Mouse (Mus musculus) lung, postnatal 36 days (tissue): Measurements from ENCODE around the gene Hfe2.
"Not testable (repeated sequence)": the region's sequence is repeated elsewhere in the genome, so short reads cannot be mapped to it uniquely, and the experiment has no call there.

Experiments used
- DNase-seq: peaks from one replicate; pipeline ENCODE4 v3.0.0; 2022; ENCODE audit warnings: mixed read lengths

Hfe2 gene

DNA sequence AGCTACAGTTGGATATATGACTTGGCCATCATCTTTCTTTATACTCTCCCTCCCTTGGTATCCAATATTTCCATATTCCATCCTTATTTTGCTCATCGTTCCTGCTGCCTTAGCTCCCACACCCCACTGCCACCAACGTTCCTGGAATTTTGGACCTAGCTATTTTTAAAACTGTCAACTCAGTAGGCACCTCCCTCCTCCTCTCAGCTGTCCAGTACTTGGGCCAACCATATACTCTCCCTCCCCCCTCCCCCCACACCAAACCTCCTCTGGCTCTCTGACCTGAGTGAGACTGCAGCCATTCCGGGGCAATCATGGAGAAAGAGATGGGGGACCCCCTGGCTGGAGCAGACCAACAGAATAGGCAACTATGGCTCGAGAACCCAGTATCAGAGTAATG is at the start of gene Hfe2:
TSS of gene Hfe2 (plus strand) at position 259 of the 400 bp plus-strand sequence.
- DNase-seq: no peak

DNA sequence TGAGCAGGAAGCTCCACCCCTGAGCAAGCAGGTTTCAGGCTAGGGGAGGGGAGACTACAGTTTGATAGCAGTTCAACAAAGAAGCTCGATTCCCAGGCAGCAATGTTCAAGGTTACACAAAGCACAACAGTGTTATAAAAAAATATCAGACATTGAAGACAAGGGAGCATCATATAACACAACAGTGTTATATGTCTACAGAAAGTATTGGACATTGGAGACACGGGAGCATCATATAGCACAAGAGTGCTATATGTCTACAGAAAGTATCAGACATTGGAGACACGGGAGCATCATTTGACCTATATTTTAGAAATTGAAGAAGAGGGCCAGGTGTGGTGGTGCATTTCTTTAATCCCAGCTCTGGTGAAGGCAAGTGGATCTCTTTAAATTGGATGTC is 47.9 kb upstream of the Hfe2 start:
- no peak for DNase-seq

DNA sequence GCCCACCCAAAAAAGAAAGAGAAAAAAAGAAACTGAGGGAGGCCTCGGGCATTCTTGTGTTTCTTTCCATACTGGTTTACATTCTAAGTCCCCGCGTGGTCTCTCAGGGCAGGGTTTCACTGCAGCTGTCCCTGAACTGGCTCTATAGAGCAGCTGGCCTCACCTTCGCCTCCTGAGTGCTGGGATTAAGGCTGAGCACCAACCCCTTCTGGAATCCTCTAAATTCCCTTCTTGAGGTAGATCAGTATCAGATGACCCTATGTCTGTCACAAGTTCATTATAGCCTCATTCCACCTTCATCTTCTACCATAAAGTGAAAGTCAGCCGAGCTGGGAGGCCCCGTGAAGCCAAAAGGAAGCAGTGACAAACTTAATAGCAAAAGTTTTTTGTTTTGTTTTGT is 47.4 kb upstream of the Hfe2 start:
- DNase-seq: no peak

DNA sequence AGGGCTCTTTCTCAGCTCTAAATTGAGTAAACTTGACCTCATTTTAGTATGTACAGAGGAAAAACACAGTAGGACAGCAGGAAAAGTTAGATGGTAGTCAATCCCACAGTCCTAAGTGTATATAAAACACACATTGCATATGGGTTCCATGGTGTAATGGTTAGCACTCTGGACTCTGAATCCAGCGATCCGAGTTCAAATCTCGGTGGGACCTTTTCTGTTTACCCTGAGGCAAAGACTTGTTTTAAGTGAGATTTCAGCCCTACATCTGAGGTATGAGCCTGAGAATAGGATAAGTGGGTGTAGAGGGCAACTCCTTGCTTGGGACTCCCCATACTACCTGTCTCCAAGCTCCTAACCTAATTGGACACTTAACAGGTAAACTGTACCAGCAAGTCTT is 45.7 kb upstream of the Hfe2 start:
- no peak for DNase-seq

DNA sequence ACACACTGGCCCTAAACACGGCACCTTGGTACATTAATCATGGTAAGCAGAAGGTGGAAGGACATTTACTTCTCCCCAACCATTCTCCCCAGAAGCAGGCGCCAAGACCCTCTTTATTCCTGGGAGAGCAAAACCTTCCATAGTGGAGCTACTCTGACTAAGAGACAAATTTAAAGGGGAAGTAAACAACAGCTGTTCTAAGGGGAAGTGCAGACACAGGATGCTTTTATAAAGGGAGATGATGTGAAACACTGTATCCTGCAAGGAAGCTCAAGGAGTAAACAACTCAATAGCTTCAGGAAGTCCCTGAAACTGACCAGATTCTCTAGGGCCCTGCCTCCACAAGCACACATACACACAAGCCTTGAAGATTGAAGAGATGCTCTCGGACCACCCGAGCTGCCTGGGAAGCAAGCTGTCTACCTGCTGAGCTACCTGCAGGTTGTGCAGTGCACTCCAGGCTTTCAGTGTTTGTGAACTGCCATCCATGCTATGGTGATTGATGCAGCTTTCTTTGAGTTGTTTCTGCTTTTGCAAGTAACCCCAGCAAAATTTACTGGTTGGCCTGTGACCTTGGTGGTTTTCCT is 44.2 kb upstream of the Hfe2 start:
- no peak for DNase-seq

DNA sequence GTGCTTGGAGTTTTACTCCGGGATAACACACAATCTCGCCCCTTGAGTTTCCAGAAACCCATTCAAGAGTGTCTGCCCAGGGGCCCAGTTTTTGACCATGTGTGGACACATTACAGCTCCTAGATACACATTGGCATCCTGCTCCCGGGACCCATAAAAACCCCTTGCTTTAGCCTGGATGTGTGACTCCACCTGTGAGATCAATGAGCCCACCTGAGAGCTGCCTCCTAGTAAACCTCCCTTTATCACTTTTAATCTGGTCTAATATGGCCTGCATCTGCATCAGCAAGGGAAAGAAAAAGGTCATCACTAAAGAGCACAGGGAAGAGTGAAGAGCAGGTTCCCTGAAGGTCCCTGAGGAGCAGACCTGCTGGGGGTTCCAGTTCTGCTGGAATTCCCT is 43.1 kb upstream of the Hfe2 start:
- DNase-seq: no peak

DNA sequence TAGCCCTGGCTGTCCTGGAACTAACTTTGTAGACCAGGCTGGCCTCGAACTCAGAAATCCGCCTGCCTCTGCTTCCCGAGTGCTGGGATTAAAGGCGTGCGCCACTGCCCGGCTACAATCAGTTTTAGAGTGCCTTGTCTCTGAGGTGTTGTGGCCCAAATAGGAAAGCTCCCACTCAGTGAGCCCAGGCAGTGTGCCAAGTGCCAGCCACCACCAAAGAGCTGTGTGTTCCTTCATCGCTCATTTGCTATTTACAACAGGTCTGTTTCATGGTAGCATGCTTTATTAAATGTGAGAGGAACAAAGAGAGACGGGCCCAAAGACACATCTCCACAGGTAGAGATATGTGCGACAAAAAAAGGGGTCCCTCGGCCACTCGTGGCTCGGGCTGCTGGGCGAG is 42.5 kb upstream of the Hfe2 start:
- DNase-seq: no peak

DNA sequence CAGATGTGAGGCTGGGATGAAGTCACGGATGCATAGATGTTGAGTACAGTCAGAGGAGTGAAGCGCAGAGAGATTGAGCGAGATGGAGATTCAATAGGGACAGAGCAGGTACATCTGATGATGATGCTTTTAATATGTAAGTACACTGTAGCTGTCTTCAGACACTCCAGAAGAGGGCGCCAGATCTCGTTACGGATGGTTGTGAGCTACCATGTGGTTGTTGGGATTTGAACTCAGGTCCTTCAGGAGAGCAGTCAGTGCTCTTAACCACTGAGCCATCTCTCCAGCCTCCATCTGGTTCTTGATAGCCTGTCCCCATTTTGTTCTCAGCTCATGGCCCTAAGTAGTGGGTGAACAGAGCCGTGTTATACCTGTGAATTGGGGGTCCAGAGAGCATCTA is 41.9 kb upstream of the Hfe2 start:
- not testable (repeated sequence) for DNase-seq

DNA sequence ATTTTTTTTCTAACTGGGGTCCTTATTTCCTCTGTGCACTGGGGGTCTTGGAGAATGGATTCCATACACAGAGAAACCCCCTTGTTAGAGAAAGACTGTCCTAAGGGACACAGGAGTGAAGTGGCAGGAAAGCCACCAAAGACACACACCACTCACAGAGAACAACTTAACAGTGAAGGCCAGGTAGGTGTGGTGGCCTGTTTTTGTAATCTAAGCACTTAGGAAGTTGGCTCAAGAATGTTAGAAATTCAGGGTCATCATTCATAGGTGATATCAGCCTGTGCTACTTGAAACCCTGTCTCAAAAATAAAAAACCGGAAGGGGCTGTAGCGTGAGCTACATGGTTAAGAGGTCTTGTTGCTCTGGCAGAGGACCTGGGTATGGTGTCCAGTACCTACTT is 41.0 kb upstream of the Hfe2 start:
- DNase-seq: no peak

DNA sequence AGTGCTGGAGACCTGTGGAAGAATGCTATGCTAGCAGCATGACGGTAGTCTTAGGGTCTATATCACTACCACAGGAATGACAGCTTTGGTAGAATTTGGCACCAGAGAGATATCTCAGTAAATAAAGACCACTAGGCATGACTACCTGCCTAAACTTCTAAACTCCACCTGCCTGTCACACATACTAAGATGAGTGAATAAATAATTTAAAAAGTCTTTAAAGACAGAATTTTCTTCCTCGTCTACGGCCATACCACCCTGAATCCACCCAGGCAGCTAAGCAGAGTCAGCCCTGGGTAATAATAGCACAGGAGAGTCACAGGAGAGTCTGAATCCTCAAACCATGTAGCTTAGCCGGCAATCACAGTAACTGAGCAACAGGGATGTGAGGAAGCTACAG is 40.1 kb upstream of the Hfe2 start:
- DNase-seq: no peak

DNA sequence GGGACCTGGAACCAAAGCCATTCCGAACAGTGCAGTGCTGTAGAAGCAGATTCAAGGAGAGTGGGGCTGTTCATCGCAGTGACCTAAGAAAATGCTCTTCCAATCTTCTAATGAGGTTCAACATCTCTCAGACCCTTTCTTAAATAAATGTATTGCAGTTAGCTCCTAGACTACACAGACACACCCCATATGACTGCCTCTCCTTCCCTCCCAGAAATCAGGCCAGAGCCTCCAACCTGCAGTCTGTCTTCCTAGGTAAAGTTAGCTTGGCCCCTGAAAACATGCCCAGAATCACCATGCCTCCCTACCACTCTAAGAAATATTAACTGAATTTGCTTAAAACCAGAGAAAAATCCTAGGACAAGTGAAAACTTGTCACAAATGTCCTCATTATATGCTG is 39.6 kb upstream of the Hfe2 start:
- no peak for DNase-seq

DNA sequence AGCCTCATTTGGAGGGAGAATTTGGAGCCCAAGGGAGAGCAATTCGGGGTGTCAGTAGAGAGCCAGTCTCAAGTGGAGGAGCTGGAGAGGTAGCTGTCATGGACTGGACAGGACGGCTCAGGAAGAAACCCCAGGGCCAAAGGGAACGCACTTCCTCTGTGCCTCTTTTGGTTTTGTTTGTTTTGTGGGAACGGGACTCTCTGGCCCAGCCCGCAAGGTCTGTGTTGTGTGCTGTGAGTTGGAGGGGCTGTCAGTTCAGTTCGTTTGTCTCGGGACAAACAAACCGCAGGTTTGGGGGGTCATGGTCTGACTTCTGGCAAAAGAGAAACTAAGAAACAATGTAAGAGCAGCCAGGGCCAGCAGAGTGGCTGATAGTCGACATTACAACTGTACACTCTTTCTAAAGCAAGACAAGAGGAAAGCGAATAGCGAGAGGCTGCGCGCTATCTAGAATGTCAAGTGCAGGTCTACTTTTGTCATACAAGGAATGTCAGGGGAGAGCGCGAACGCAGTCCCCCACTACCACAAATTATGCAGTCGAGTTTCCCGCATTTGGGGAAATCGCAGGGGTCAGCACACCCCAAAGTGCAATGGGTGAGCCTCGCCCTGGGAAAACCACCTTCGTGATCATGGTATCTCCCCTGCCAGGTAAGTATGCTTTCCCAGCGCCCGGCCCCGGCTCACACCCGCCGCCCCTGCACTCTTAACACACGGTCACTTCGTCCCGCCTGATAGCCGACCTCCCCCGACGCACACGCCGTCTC is 38.7 kb upstream of the Hfe2 start:
- not testable (repeated sequence) for DNase-seq

DNA sequence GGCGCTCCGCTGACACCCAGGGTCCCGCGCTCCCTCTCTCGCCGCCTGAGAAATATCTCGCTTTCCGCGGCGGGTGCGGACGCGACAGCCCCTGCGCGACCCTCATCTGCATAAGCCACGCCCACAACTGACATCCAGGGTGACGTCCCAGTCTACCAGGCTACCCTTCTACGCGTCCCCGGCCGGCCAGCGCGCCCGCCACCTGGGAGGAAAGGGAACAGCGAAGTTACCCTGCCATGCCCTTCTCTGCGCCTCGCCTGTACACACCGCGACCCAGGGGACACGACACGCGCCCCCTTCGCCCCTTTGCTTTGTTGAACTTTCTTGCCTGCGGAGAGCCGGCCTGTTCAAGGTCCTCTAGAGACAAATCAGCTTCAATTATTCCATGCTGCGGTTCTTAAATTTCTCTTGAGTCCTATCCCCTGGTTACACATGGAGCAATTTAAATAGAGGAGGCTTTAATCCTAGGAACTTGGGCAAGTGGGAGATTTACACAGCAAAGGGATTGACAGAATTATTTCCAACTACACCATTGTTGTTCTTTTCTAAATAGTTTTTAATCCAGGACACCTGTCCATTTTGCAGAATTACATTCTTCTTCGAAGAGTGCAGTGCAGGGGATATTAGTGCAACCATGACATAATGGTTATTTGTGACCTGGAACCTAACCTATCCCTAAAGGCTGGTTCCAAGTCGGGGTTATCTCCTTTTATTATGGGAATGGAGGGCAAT is 38.0 kb upstream of the Hfe2 start:
- DNase-seq: not testable (repeated sequence)

DNA sequence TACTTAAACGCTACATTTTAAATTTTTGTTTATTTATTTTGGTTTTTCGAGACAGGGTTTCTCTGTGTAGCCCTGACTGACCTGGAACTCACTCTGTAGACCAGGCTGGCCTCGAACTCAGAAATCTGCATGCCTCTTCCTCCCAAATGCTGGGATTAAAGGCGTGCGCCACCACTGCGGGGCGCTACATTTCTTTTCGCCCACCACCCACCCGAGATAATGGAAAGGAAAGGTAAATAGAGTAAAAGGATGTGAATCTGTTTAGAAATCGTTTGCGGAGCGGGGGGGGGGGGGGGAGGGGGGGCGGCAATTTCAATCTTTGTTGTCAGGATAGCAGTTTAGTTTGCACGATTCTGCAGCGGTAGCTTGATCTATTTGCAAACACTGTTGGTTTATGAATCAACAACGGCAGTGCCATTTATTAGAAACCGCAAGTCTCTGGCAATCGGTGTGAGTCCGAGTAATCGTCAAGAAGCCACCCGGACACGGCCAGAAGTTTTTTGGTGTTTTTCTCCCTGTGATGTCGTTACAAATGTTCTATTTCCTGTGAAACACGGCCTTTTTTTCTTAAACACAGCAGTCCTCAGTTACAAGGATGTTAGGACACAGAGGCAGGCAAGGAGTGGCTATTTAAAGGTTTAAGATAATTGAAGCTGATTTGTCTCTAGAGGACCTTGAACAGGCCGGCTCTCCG is 37.2 kb upstream of the Hfe2 start:
- DNase-seq: peak; percentile 60

DNA sequence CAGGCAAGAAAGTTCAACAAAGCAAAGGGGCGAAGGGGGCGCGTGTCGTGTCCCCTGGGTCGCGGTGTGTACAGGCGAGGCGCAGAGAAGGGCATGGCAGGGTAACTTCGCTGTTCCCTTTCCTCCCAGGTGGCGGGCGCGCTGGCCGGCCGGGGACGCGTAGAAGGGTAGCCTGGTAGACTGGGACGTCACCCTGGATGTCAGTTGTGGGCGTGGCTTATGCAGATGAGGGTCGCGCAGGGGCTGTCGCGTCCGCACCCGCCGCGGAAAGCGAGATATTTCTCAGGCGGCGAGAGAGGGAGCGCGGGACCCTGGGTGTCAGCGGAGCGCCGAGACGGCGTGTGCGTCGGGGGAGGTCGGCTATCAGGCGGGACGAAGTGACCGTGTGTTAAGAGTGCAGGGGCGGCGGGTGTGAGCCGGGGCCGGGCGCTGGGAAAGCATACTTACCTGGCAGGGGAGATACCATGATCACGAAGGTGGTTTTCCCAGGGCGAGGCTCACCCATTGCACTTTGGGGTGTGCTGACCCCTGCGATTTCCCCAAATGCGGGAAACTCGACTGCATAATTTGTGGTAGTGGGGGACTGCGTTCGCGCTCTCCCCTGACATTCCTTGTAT is 36.6 kb upstream of the Hfe2 start:
- not testable (repeated sequence) for DNase-seq

DNA sequence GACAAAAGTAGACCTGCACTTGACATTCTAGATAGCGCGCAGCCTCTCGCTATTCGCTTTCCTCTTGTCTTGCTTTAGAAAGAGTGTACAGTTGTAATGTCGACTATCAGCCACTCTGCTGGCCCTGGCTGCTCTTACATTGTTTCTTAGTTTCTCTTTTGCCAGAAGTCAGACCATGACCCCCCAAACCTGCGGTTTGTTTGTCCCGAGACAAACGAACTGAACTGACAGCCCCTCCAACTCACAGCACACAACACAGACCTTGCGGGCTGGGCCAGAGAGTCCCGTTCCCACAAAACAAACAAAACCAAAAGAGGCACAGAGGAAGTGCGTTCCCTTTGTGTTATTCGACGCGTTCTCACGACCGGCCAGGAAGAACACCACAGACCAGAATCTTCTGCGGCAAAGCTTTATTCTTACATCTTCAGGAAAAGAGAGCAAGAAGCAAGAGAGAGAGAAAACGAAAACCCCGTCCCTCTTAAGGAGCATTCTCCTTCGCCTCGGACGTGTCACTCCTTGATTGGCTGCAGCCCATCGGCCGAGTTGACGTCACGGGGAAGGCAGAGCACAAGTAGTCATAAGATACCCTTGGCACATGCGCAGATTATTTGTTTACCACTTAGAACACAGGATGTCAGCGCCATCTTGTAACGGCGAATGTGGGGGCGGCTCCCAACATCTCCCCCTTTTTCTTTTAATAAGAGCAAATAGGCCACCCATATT is 35.9 kb upstream of the Hfe2 start:
- DNase-seq: not testable (repeated sequence)

DNA sequence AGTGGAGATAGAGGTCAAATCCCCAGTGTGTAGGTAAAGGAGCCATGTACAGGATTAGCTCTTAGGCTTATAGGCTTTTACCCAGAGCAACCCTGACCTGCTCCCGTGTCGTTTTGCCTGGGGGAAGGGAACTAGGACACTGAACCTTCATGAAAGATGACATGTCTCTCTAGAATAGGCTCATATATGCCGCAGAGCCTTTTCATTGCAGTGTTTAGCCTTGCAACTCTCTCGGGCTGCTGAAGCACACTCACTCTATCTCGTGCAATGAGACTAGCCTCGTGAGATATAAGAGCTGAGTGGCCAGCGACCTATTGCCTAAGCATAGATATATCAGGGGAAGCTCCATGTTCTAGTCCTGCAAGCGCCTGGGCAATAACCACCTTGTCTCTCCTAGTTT is 35.3 kb upstream of the Hfe2 start:
- DNase-seq: not testable (repeated sequence)

DNA sequence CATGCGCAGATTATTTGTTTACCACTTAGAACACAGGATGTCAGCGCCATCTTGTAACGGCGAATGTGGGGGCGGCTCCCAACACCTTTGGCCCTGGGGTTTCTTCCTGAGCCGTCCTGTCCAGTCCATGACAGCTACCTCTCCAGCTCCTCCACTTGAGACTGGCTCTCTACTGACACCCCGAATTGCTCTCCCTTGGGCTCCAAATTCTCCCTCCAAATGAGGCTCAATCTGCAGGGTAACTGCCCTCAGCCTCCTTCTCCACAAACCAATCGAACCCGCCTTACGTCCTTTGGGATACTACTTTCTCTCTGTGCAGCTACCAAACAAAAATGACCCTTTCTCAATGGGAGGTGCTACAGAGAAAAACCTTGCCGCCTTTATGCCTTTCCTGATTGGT is 30.5 kb upstream of the Hfe2 start:
- DNase-seq: not testable (repeated sequence)

DNA sequence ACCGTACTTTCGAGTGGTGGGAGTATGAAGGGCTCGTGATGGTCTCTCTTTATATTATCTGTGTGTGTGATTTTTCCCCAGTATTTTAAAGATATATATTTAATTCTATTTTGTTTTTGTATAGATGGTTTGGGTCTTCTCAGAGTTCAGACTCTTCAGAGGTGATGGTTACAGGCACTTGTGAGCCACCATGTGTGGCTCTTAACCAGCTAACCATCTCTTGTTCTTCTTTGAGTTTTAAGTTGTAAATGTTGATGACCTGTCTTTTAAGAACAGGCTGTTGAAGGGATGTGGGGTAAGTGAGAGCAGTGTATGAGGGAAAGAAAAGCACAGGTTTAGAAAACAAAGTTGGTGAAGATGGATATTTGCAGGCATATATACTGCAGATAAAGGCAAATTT is 30.1 kb upstream of the Hfe2 start:
- no peak for DNase-seq

DNA sequence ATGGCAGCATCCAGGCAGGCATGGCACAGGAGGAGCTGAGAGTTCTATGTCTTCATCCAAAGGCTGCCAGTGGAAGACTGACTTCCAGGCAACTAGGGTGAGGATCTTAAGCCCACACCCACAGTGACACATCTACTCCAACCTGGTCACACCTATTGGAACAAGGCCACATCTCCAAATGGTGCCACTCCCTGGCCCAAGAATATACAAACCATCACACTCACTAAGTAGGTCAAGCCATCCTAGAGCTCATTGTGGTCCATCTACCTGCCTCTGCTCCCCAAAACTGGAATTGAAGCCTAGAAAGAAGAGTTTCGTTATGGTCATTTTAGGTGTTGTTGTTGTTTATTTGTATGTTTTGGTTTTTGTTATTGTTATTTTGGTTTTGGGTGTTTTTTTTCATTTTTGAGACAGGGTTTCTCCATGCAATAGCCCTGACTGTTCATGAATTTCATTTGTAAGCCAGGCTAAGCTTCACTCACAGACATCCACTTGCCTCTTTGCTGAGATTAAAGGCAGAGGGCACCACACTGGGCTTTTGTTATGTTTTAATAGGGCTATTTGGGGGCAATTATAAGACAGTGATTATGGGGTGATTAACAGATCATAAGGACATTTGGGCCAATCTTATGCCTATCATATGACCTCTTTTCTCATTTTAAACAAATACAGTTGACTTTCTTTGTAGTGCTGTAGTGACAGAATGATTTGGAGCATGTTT is 29.3 kb upstream of the Hfe2 start:
- no peak for DNase-seq

DNA sequence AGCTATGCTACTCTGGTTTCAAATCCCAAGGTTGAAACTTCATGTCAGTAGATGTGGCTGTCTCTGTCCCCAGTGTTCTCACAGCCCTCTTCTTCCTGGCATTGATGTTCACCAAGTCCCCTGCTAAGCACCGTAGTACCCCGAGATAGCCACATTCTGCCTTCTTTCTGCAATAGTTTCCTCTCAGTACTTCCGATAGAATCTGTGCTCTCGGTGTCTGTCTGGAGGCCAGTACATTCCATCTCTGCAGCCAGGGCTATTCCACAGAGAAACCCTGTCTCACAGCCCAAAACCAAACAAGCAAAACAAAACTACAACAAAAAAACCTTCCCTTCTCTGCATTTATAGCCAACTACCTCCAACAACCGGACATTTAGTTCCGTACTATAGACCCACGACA is 28.8 kb upstream of the Hfe2 start:
- no peak for DNase-seq
